Mouse (Mus musculus): ENCODE data around the gene Pdlim7.

Gene Pdlim7

DNA sequence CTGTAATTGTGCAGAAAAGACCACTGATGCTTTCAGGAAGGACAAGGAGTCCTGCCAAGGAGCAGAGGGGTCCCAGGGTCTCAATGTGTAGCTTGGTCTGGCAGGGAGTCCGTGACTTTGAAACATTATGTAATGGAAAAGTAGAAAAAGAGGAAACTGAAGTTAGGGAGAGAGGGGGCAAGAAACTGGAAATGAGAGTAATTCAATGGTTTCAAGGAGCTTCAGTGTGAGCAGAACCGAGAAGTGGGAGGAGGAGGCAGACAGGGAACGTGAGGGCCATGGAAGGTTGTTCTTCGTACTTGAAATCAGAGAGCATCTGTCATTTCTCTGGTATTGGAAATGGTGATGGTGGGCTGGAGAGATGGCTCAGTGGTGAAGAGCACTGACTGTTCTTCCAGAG, 6.1 kb upstream of the Pdlim7 start:
- no peak for DNase-seq (ENCODE audit: low read depth, low spot score)

DNA sequence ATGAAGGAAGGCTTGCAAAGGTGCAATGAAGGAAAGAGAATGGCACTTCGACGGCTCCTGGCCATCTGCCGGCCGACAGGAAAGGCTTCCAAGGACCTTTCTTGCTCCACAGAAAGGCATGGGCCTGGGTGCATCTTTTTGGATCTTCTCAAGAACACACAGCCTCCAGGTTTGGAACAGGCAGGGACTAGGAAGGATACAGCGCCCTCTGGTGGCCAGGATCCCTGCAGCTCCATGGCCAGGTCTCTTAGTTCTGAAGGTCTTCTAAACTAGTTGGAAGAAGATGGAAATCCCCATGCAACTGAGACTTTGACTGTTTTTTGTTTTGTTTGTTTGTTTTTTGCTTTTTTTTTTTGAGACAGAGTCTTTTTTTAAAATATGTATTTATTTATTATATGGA, 3.5 kb upstream of the Pdlim7 start:
- DNase-seq (ENCODE audit: low read depth, low spot score), result peak; percentile 95

DNA sequence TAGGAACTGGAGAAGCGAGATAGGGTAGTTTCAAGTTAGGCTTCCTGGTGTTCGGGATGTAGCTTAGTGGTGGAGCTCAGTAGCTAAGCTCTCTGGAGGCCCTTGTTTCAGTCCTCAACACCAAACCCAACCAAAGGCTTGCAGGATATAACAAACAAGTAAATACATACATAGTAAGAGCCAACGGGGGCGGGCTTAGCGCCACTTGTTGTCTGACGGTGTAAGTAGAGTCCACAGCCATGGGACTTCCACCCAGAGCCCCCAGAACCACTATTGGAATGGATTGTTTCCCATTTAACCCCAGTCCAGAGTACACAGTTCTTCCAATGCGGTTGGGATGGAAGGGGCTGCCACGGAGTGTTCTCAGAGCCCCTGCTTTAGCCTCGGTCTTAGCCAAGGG, 352 bp upstream of the Pdlim7 start:
- DNase-seq (ENCODE audit: low read depth, low spot score), result no peak

DNA sequence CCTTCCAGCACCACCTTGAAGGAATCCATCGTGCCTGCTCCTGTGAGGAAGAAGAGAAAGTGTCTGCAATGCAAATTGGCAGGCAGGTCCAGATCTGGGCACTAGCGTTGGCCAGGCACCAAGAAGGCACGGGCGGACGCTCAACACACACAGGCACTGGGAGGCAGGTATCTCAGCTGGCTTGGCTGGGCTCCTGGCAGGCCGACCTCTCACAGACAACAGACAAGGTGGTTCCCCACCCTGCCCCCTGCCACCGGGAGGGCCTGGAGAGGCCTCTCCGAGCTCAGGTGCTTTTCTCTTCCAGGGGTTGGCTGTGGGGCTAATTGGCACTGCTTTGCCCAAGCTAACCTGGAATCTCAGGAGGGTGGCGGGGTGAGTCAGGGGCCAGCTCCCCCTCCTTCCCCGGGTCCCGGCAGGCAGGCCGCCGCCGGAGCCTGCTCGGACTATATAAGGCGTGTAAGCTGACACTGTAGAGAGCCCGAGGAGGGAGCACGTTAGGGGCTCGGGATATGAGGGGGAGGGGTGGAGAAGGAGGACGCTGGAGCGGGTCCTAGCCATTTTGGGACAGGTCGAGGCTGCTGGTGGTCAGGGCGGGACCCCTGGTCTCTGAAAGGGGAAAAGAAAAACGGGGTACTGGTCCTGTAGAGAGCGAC, 971 bp downstream of the Pdlim7 start:
- peak; percentile 56 for DNase-seq (ENCODE audit: low read depth, low spot score)

DNA sequence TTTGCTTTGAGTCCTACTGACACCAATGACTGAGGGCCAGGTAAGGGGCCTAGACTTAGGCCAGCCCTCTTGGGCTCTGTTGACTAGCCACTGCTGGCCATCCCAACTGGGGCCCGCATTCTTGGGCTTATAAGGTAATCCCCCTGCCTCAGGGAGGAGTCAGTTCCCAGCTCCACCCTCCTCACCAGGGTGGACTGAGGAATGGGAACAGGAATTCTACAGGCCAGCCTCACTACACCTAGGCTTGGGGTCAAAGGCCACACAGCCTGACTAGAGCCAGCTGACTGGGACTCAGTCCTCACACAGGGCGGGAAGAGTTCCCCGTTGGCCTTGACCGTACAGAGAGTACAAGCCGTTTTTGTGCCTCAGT, 2.0 kb downstream of the Pdlim7 start:
- no peak for DNase-seq (ENCODE audit: low read depth, low spot score)

DNA sequence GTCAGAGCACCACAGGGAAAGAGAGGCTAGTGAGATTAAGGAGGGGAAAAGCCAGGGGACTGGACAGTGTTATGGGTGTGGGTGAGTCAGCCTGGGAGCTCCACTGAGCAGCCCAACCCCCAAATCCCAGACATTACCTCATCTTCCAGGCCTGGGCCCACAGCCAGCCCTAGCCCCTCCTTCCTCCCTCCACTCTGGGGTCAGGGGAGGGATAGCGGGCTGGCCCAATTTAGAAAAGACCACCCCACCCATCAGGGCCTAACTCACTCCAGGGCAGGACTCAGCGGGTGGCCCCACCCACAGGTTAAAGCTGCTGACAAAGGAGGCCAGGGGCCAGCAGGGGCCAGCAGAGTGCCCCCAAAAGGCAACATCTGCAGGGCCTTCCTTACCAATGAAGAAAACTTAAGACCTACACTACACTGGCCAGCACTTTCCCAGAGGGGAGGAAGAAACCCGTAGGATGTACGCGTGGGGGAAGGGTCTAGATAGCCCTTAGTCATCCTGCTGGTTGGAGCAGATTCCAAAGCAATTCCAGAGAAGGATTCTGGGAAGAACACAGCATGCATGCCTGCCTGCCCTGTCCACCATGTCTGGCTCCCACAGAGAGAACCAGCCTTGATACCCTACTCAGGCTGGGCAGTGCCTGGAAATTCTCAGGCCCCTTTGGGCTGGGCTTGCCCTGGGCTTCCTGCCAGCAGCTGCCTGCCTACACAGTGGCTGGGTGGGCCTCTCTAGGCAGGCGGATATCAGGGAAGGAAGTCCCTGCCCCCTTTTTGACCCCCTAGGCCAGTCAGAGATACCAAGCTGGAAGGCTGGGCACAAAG, 2.6 kb downstream of the Pdlim7 start:
- peak; percentile 50 for DNase-seq (ENCODE audit: low read depth, low spot score)

DNA sequence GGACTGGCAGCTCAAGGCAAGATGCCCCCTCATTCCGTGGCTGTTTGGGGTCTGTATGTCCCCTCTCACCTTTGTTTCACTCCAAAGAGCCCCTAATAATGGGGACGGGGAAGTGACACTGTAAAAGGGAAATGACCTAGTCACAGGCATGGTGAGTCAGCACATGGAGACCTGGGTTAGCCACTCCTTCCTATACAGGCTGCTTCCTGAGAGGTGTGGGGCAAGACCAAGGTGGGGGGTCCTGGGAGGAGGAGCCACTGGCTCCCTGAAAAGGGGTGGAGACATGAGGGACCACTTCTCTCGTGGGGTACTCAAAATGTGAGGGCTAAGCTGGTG, 3.2 kb downstream of the Pdlim7 start:
- no peak for DNase-seq (ENCODE audit: low read depth, low spot score)

DNA sequence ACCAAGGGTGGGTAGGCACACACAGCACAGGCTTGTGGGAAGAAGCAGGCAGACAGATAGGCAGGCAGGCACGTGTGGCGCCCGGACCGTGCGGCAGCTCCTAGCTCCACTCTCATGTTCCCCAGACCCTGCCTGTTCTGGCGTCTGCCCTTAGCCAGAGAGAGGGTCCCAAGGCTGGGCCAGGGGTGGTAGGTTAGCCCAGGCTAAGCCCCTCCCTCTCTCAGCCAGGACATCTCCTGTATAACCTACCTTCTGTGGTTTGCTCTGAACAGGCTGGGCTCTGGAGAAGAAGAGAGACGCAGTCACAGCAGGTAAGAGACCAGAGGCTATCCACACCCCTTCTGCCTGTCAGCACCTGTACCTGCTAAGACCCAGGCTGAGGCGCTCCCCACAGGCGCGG, 4.9 kb downstream of the Pdlim7 start:
- DNase-seq (ENCODE audit: low read depth, low spot score), result no peak

DNA sequence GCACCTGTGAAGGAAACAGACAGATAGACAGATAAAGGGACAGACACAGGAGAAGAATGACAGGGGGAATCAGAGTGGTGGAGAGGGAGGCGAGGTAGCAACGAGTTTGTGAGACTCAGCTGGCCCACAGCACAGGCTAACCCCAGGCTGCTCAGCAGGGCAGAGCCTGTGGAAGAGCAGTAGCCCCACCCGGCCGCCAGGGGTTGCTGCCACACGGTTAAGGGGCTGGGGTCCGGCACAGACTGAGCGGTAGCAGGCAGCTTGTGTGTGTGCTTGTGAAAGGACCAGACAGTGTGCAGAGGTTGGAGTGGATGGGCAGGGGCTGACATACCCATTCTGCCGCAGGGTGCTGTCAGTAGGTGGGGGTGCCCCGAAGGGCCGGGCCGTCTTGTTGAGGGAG, 5.6 kb downstream of the Pdlim7 start:
- DNase-seq (ENCODE audit: low read depth, low spot score), result no peak

DNA sequence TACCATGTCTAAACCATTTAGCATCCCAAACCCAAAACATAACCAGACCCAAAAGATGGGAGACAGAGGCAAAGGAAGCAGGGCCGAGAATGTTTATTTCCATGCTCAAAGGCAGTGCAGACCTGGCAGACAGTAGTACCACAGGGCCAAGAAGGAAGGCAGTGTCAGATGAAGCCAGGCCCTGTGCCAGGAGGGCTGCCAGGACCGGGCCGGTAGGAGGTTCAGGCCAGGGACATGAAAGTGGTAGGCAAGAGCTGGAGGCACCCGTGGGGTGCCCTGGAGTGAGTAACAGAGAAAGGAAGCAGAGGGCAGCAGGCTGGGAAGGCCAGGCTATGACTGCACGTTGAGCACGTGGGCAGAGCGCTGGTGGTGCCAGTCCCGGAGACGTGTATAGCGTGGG, 6.8 kb downstream of the Pdlim7 start:
- no peak for DNase-seq (ENCODE audit: low read depth, low spot score)

DNA sequence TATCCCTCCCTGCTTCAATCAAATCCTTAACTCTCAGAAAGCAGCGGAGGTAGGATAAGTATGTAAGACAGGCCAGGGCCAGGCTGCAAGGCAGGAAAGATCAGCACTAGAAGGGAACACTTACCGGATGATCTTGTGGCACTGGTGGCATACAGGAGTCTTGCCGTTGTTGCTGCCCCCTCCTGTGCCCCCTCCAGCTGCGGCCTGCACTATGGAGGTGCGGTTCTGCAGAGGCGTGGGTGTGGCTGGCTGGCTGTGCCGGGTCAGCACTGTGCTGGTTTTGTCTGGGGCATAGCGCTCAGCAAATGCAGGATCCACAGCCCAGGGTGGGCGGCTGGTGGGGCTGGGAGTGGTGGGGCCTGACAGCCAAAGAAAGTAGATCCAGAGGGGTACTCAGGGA, 7.7 kb downstream of the Pdlim7 start:
- no peak for DNase-seq (ENCODE audit: low read depth, low spot score)

DNA sequence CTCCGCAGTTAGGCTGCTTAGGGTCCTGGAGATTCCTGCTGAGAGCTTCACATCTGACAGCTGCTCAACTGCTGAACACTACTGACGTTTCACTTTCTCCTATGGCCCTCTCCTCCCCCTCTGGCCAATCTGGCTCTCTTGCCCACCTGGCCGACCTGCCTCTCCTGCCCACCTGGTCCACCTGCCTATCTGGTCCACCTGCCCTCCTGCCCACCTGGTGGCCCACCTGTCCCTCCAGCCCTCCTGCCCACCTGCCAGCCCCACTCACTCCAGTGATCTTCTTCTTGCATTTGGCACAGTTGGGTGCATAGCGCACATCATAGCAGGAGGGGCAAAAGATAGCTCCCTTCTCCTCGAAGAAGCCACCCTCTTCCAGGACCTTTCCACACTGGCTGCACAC, 9.1 kb downstream of the Pdlim7 start:
- DNase-seq (ENCODE audit: low read depth, low spot score), result no peak

DNA sequence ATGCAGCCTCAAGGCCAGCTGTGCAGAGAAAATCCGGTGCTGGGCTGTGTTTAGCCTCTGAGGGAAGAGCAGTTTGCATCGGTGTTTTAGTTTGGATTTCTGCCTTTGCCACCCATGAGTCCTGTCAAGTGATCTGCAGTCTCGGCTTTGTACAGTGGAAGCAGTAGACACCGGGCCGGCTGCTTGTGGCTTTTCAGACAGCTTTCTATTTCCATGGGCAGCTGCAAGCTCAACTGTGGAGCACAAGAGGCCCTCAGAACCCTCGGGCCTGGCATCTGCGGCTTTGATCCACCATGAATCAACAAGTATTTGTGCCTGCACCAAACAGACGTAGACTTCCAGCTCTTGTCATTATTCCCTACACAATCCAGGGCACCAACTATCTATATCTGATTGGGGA, 11.1 kb downstream of the Pdlim7 start:
- no peak for DNase-seq (ENCODE audit: low read depth, low spot score)

DNA sequence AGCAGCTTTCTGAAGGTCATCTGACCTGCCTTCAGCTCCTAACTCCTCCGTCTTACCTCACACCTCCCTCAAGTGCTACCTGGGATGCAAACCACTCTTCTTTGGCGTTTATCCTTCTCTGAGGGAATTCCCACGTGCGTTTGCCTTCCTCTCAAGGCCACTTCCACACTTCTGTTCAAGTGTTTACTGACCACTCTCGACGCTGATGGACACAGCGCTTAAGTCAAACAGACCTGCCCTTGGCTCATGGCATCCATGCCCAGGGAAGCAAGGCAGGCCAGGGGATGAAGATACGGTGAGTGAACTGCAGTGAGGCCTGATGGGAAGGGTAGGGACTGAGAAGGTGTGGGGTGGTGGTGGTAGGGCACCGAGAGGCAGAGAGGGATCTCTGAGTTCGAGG, 12.9 kb downstream of the Pdlim7 start:
- no peak for DNase-seq (ENCODE audit: low read depth, low spot score)

DNA sequence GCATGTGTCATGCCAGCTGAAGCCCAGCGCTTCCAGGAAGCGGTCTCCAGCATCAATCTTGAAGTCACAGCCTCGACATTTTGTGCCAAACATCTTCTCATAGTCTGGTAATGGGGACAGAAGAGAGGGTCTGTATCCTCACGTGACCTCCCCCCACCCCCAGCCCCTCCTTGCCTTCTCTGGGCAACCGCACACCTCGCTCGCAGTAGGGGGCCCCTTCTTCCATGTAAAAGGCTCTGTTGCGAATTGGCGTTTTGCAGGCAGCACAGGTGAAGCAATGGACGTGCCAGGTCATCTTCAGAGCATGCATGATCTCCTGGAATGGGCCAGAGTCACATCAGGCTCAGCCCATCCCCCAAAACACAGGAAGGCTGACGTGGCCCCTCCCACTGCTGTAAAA, 14.6 kb downstream of the Pdlim7 start:
- no peak for DNase-seq (ENCODE audit: low read depth, low spot score)

DNA sequence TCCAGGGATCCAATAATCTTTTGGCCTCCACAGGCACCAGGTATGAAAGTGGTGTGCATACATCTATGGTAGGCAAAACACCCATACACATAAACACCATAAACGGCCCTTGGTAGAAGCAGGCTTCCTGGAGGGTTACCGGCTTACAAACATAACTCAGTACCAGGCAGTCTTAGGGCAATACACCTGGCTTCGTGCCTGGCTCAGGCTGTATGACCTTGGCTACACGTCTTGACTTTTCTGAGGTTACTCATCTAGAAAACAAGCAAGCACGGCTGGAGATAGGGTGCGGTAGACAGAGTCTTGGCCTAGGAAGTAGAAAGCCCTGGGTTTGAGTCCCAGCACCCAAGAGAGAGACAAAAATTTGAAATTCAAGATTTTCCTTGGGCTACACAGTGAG, 16.8 kb downstream of the Pdlim7 start:
- DNase-seq (ENCODE audit: low read depth, low spot score), result no peak

DNA sequence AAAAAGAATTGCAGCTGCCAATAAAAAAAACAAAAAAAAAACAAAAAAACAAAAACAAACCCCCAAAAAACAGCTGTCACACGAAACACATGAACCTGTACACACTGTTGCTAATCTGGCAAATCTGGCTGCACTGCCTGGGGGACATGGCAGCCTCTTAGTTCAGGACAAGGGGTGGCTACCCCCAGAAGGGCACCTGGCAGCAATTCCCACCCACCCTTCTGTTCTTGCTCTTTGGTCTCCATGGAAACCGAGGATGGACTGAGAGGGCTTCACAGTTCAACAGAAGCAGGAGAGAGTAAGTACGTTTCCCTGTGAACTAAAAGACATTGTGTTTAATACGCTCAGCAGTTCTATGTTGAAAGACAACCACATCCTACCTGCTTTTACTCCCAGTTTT, 17.8 kb downstream of the Pdlim7 start:
- no peak for DNase-seq (ENCODE audit: low read depth, low spot score)

DNA sequence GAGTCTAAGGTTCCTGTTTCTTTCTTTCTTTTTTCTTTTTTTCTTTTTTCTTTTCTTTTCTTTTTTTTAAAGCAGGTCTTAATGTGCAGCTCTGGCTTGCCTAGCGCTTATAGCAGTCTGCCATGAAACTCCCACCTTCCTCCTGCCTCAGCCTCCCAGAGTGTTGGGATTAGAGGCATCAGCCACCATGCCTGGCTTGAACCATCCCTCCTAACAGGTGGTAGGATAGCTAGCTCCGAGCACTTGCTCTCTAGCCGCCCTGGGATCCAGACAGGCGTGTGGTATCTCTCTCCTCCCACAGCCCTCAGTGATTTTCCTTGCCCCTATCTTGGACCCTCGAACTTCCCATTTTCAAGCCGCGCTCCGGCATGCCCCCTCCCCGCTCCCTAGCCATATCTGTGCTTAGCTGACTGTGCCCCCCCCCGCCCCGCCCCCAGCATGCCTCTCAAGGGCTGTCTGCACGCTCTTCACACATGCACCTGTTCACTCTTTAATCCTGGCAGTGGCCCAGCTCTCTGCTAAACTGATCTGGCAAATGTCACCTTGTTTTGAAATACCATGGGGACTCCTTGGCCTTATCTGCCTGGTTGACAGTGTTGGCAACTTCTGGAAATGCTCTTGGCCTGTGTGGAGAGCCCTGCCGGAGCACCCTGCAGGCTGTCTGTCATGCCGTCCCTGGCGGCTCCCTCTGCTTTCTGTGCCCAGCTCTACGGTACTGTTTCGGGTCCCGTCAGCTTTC, 18.4 kb downstream of the Pdlim7 start:
- DNase-seq (ENCODE audit: low read depth, low spot score), result peak; percentile 94

DNA sequence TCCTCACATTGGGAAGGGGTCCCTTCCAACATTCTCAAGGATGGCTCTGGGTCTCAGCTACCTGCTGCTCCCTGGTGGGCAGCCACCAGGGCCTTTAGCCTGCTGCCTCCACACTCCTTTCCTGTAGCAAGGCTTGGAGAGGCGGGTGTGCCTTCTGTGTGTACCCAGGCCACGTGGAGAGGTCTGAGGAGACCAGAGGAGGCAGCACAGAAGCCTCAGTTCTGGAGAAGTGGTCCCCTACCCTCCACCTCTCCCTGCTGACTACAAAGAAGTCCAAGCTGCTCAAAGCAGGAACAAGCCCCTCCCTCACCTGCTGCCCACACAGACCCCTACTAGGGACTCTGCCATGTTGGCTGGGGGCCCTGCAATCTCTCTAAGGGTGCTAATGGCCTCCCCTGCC, 19.2 kb downstream of the Pdlim7 start:
- no peak for DNase-seq (ENCODE audit: low read depth, low spot score)

DNA sequence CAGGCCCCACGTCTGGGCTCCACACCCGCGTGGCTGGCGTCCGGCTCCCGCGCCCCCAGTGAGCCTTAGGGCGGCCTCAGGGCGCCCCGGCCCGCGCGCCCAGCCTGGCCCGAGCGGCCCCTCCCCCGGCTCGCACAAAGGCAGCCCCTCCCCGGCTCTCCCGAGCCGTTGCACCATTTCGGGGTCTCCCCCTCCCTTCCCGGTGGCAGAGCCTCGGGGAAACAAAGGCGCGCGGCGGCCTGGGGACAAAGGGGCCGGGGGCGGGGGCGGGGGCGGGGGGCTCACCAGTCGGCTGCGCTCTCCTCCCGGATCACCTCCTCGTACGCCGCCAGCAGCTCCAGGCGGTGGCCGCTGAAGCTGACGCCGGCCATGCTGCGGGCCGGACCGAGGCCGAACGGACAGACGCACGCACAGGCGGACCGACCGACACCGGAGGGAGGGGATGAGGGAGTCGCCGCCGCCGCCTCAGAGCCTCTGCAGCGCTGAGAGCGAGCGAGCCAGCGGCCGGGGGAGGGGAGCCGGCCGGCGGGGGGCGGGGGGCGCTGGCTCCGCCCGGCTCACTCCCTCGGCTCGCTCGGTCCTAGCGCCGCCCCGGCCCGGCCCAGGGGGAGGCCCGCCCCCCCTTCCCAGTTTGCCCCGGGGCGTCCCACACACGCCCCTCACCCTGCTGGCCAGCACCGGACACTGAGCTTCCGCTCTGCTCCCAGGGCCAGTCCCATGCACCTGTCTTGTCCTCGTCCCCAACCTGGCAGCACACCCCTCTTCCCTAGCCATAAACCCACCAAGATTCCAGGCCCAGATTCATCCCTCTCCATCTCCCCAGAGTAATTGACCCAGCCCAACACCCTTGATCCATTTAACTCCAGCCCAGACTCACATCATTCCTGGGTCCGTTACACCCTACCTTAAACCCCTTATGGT, 25.6 kb downstream of the Pdlim7 start, which contains the start of gene Dbn1:
Gene Dbn1 (minus strand): TSS at position 534 of the 921 bp plus-strand sequence.
- peak; percentile 64 for DNase-seq (ENCODE audit: low read depth, low spot score)

DNA sequence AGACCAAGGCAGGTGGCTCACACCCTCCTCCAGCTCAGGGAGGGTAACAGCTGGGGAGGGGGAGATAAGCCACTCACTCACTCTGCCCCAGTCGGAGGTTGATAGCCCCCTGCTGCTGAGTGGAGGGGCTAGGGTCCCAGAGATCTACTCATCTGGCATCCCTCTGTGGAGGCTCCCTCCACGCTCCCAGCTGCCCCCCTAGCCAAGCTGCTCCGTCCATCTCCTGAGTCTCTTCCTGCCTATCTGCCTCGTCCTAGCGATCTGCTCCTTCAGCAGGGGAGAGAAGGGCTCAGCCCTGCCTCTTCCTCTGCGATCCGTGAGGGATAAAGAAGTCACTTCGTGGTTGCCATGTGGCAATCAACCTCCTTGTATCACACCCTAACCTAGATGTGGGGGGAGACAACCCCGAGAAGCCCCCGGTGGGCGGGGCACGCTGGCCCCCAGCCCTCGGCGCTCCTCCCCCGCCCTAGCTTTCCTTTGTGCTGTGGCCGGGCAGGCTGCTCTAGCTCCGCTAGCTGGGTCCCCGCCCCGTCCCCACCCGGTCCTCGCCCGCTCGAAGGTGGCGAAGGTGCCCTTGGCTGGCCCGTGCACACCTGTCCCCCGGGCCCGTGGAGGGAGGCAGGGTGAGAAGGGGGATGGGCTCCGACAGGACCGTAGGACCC, 26.4 kb downstream of the Pdlim7 start:
- DNase-seq (ENCODE audit: low read depth, low spot score), result peak; percentile 42
